9 mouse cellular contexts compared by ENCODE assay signal in the genomic region with DNA sequence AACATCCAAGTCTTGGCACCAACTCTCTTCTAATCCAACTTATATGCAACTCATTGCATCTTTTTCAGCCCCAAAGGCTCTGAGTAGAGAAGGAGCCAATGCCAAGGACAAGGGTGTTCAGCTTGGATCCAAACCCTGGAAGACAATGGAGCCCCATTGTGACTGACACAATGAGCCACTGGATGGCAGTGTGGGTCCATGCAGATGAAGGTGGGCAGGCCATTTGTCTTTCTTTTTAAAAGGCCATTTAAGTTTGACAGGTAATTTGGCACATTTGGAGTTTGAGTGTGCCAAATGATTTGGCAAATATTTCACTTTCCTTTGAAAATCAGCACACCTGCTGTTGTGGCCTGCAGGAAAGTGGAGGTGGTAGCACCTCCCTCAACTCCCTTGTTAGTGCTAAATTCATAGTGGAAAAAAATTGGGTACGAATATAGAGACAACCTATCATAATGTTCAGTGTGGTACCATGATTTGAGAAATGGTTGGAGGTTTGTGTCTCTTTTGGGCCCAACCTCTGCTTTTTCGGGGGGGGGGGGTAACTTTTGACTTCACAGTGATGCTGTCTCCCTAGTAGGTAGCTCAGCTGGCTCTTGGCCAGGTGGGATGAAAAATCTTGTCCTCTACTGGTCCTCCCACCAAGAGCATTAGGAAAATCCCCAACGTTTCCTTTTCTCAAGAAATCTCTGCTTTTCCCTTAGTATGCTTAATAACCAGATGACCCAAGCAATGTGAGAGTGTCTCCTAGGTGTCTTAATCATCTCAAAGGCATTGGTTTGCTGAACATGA.
DNase-seq lines count a peak whose midpoint lies in the region; ATAC-seq and TF ChIP-seq lines count a peak whose summit lies in the region.
"Had no signal": no experiment of that assay in that cellular context is flagged by ENCODE, and none has a peak within 500 bp of the region (broad histone marks: within the 10 kb centered on the region; RNA-seq: fewer than 3 reads in every experiment).

No protein-coding gene starts in this region.

- no peak overlapping the region for H3K27ac ChIP-seq in hindbrain, embryonic 10.5 days
- H3K27ac ChIP-seq in hindbrain, embryonic 13.5 days = no peak overlapping the region
- no peak overlapping the region for H3K27ac ChIP-seq in thymus, adult 2 months (ENCODE audit: control insufficient read depth, insufficient read depth, low read length)
- H3K27ac ChIP-seq: lung, embryonic 15.5 days had no signal

- H3K4me2 ChIP-seq in hindbrain, embryonic 13.5 days = no peak overlapping the region
- H3K4me2 ChIP-seq: lung, embryonic 15.5 days had no signal

- TF ChIP-seq CTCF in thymus, adult 2 months (IDR thresholded peaks at IDR 0.05; ENCODE audit: borderline replicate concordance, control insufficient read depth, extremely low read depth, insufficient read depth, low read length, poor library complexity) = no peak

- 71% methylated on average over 3 of the region's 3 CpGs for WGBS in hindbrain, embryonic 10.5 days
- 72% methylated on average over 3 of the region's 3 CpGs for WGBS in hindbrain, embryonic 13.5 days
- WGBS in thymus, adult 2 months = 69% methylated on average over 3 of the region's 3 CpGs

- H3K27me3 ChIP-seq in hindbrain, embryonic 10.5 days (ENCODE audit: insufficient read depth, poor library complexity, severe bottlenecking) = no peaks in the 10 kb centered on the region
- no peaks in the 10 kb centered on the region for H3K27me3 ChIP-seq in hindbrain, embryonic 13.5 days
- no peaks in the 10 kb centered on the region for H3K27me3 ChIP-seq in thymus, adult 2 months (ENCODE audit: control insufficient read depth, insufficient read depth, low read length)
- H3K27me3 ChIP-seq: lung, embryonic 15.5 days had no signal

- no peak overlapping the region for H3K9ac ChIP-seq in hindbrain, embryonic 13.5 days
- H3K9ac ChIP-seq: lung, embryonic 15.5 days had no signal

- no peak for TF ChIP-seq POLR2A in thymus, adult 2 months (IDR thresholded peaks at IDR 0.05; ENCODE audit: control insufficient read depth, extremely low read depth, insufficient read depth, low read length, poor library complexity)

- no peaks in the 10 kb centered on the region for H3K9me3 ChIP-seq in hindbrain, embryonic 10.5 days
- H3K9me3 ChIP-seq in hindbrain, embryonic 13.5 days = no peaks in the 10 kb centered on the region
- H3K9me3 ChIP-seq: lung, embryonic 15.5 days had no signal

- no peaks in the 10 kb centered on the region for H3K4me1 ChIP-seq in hindbrain, embryonic 10.5 days (replicated peaks)
- no peaks in the 10 kb centered on the region for H3K4me1 ChIP-seq in hindbrain, embryonic 13.5 days (replicated peaks)
- H3K4me1 ChIP-seq in thymus, adult 2 months (replicated peaks; ENCODE audit: control insufficient read depth, insufficient read depth, low read length) = no peaks in the 10 kb centered on the region
- H3K4me1 ChIP-seq: lung, embryonic 15.5 days had no signal

- H3K36me3 ChIP-seq in hindbrain, embryonic 10.5 days = no peaks in the 10 kb centered on the region
- no peaks in the 10 kb centered on the region for H3K36me3 ChIP-seq in hindbrain, embryonic 13.5 days
- no peaks in the 10 kb centered on the region for H3K36me3 ChIP-seq in thymus, adult 2 months (ENCODE audit: control insufficient read depth, insufficient read depth, low read length)
- H3K36me3 ChIP-seq: lung, embryonic 15.5 days had no signal

- H3K4me3 ChIP-seq in hindbrain, embryonic 10.5 days = no peak overlapping the region
- H3K4me3 ChIP-seq in hindbrain, embryonic 13.5 days = no peak overlapping the region
- H3K4me3 ChIP-seq in thymus, adult 2 months (ENCODE audit: control insufficient read depth, insufficient read depth, low read length) = no peak overlapping the region
- H3K4me3 ChIP-seq: lung, embryonic 15.5 days had no signal

- peak; percentile 62 for DNase-seq in hindbrain, embryonic 10.5 days (ENCODE audit: low spot score)
- peak; percentile 11 for DNase-seq in WW6 (ENCODE audit: low read depth, low spot score)
- DNase-seq in layer of hippocampus, adult 9-11 months = peak; percentile 45
- peak; percentile 51 for DNase-seq in thymus, adult 2 months

- no peak for ATAC-seq in hindbrain, embryonic 13.5 days (ENCODE audit: low FRiP score)
- ATAC-seq in common myeloid progenitor, adult 5-6 weeks (replicated peaks; ENCODE audit: low read depth, poor library complexity, severe bottlenecking) = peak; percentile 74
- peak; percentile 66 for ATAC-seq in granulocyte monocyte progenitor cell, adult 5-6 weeks (replicated peaks; ENCODE audit: poor library complexity, severe bottlenecking)
- ATAC-seq in megakaryocyte-erythroid progenitor cell, adult 5-6 weeks (replicated peaks; ENCODE audit: low FRiP score, low TSS enrichment, poor library complexity, severe bottlenecking) = peak; percentile 68

Comparison
In these comparisons a context has a peak if more than half of its experiments do, and no peak if none do; other contexts are left out.
1. DNase-seq: peak in every context shown above with its lines; median percentile 62 in hindbrain, embryonic 10.5 days; 51 in thymus, adult 2 months; 45 in layer of hippocampus, adult 9-11 months; 11 in WW6.